Mouse (Mus musculus) kidney, embryonic 16.5 days (tissue): ENCODE data around the gene Tnks2. TPM values are rescaled to one million over a fixed set of nuclear protein-coding genes. Genes with fewer than 3 reads are reported as not detected.

Source experiments
- ATAC-seq: fragments of 200-750 bp; cut with Nextera tagmentation; 2 replicates; pipeline ENCODE4 v1.8.0; 2017; ENCODE audit warnings: moderate TSS enrichment; ENCODE audit not compliant: low FRiP score, low TSS enrichment
- H3K27ac ChIP-seq: fragments of 300-500 bp; sonication (generic); 2 replicates; pipeline ENCODE4 v1.5.1; 2014; ENCODE audit warnings: low read length
- H3K27me3 ChIP-seq: fragments of 300-500 bp; sonication (generic); 2 replicates; pipeline ENCODE4 v1.6.1; 2014; ENCODE audit warnings: low read length, control low read depth, mixed read lengths; ENCODE audit not compliant: insufficient read depth
- H3K36me3 ChIP-seq: fragments of 300-500 bp; sonication (generic); 2 replicates; pipeline ENCODE4 v1.6.1; 2014; ENCODE audit warnings: low read length, control low read depth, mixed read lengths; ENCODE audit not compliant: insufficient read depth
- H3K4me1 ChIP-seq: fragments of 300-500 bp; sonication (generic); 2 replicates; pipeline ENCODE4 v1.6.1; 2014; ENCODE audit warnings: low read length, control low read depth, mixed read lengths; ENCODE audit not compliant: insufficient read depth
- H3K4me2 ChIP-seq: fragments of 300-500 bp; sonication (generic); replicated peaks from 2 replicates; pipeline ENCODE4 v1.6.1; 2014; ENCODE audit warnings: low read depth, low read length
- H3K4me3 ChIP-seq: fragments of 300-500 bp; sonication (generic); 2 replicates; pipeline ENCODE4 v1.5.1; 2014; ENCODE audit warnings: mild to moderate bottlenecking, low read length
- H3K9ac ChIP-seq: fragments of 300-500 bp; sonication (generic); replicated peaks from 2 replicates; pipeline ENCODE4 v1.6.1; 2014; ENCODE audit warnings: low read length
- H3K9me3 ChIP-seq: fragments of 300-500 bp; sonication (generic); 2 replicates; pipeline ENCODE4 v1.6.1; 2016; ENCODE audit warnings: low read length, control low read depth
- WGBS: fragments of 180-500 bp; shearing (Covaris S2); extraction: QIAGEN DNeasy Blood & Tissue Kit; methylation state at CpG from one replicate; pipeline ENCODE4 v1.1.7; 2014; 5-methylcytosine and 5-hydroxymethylcytosine counted together
- polyA plus RNA-seq: library from polyadenylated mRNA; unstranded; fragments of >200 nt; fragmentation: Nextera tagmentation; extraction: Ambion mirVana; gene quantifications from 2 replicates; pipeline ENCODE4 v1.2.1, GENCODE M21; 2015

Gene Tnks2
- polyA plus RNA-seq, 1 experiment from 2014 or later = 41.9 TPM

GRCm38 (mm10) chr19:36909676-36910292 lies 75.8 kb downstream of the Tnks2 start:
- no peak for ATAC-seq

GRCm38 (mm10) chr19:36910424-36911045 lies 76.5 kb downstream of the Tnks2 start:
- Histone ChIP-seq H3K9me3 (no peaks in the 10 kb centered on the region), H3K27me3 (no peaks in the 10 kb centered on the region), H3K4me1 (no peaks in the 10 kb centered on the region), H3K4me2 (no peak overlapping the region), H3K9ac (no peak overlapping the region), H3K36me3 (no peaks in the 10 kb centered on the region), H3K4me3 (no peak overlapping the region), H3K27ac (no peak overlapping the region)
- no peak for ATAC-seq
- WGBS = 43% methylated on average over 12 of the region's 12 CpGs

More at GRCm38 (mm10) chr19:36909676-36910292, 75.8 kb downstream of the Tnks2 start:
- Histone ChIP-seq H3K4me2 (no peak overlapping the region), H3K36me3 (no peaks in the 10 kb centered on the region), H3K27me3 (no peaks in the 10 kb centered on the region), H3K9me3 (no peaks in the 10 kb centered on the region), H3K4me1 (no peaks in the 10 kb centered on the region), H3K4me3 (no peak overlapping the region), H3K27ac (no peak overlapping the region), H3K9ac (no peak overlapping the region)
- WGBS = 33% methylated on average over 9 of the region's 9 CpGs

- ATAC-seq = no peak
- H3K9ac ChIP-seq = no peak overlapping the region
- 63% methylated on average over 7 of the region's 7 CpGs for WGBS
- no peak overlapping the region for H3K4me2 ChIP-seq
- H3K4me1 ChIP-seq = peaks cover 4% of the 10 kb centered on the region; the same call in 1 of the 2 replicates
- H3K27me3 ChIP-seq = no peaks in the 10 kb centered on the region
- H3K36me3 ChIP-seq = no peaks in the 10 kb centered on the region
- H3K27ac ChIP-seq = no peak overlapping the region
- no peak overlapping the region for H3K4me3 ChIP-seq
- H3K9me3 ChIP-seq = no peaks in the 10 kb centered on the region
These were observed 79.0 kb downstream of the Tnks2 start for GRCm38 (mm10) chr19:36913064-36913463.

GRCm38 (mm10) chr19:36916206-36916605 lies 82.2 kb downstream of the Tnks2 start:
- no peaks in the 10 kb centered on the region for H3K9me3 ChIP-seq
- no peak overlapping the region for H3K27ac ChIP-seq
- ATAC-seq = no peak
- no peaks in the 10 kb centered on the region for H3K36me3 ChIP-seq
- H3K9ac ChIP-seq = no peak overlapping the region
- WGBS = 74% methylated on average over 4 of the region's 4 CpGs
- peaks cover 10% of the 10 kb centered on the region for H3K4me1 ChIP-seq
- H3K27me3 ChIP-seq = no peaks in the 10 kb centered on the region
- no peak overlapping the region for H3K4me2 ChIP-seq
- H3K4me3 ChIP-seq = no peak overlapping the region

- ATAC-seq = no peak
- Histone ChIP-seq H3K9me3 (no peaks in the 10 kb centered on the region), H3K27ac (no peak overlapping the region), H3K9ac (no peak overlapping the region), H3K4me1 (peaks cover 10% of the 10 kb centered on the region), H3K36me3 (no peaks in the 10 kb centered on the region), H3K4me2 (no peak overlapping the region), H3K27me3 (no peaks in the 10 kb centered on the region), H3K4me3 (no peak overlapping the region)
- 88% methylated on average over 1 of the region's 1 CpGs for WGBS
These were observed 82.9 kb downstream of the Tnks2 start for GRCm38 (mm10) chr19:36916876-36917389.

- peak overlapping the region; percentile 73 for H3K4me2 ChIP-seq
- peak; percentile 94 for ATAC-seq
- WGBS = under 1% methylated on average over 85 of the region's 85 CpGs
- H3K9me3 ChIP-seq = no peaks in the 10 kb centered on the region
- peak overlapping the region; percentile 92 for H3K27ac ChIP-seq
- H3K36me3 ChIP-seq = no peaks in the 10 kb centered on the region
- H3K9ac ChIP-seq = peak overlapping the region; percentile 82
- peak overlapping the region; percentile 92 for H3K4me3 ChIP-seq
- peaks cover 10% of the 10 kb centered on the region for H3K4me1 ChIP-seq
- no peaks in the 10 kb centered on the region for H3K27me3 ChIP-seq
These were observed 84.6 kb downstream of the Tnks2 start for GRCm38 (mm10) chr19:36918441-36919301.

- Histone ChIP-seq H3K27ac (peak within 1 kb of the TSS; percentile 92), H3K9me3 (no peaks in the 10 kb centered on the region), H3K9ac (peak within 1 kb of the TSS; percentile 82), H3K36me3 (no peaks in the 10 kb centered on the region), H3K4me2 (peak within 1 kb of the TSS; percentile 73), H3K27me3 (no peaks in the 10 kb centered on the region), H3K4me3 (peak within 1 kb of the TSS; percentile 92), H3K4me1 (peaks cover 10% of the 10 kb centered on the region)
- 11% methylated on average over 12 of the region's 12 CpGs for WGBS
- ATAC-seq = no peak
These were observed 85.4 kb downstream of the Tnks2 start, which contains the start of gene Fgfbp3 for GRCm38 (mm10) chr19:36919466-36919865. Gene Fgfbp3 (minus strand): TSS chr19:36919615.

GRCm38 (mm10) chr19:36922015-36922414 lies 88.0 kb downstream of the Tnks2 start:
- H3K27me3 ChIP-seq = no peaks in the 10 kb centered on the region
- H3K27ac ChIP-seq = no peak overlapping the region
- H3K36me3 ChIP-seq = no peaks in the 10 kb centered on the region
- H3K4me3 ChIP-seq = no peak overlapping the region
- no peak for ATAC-seq
- no peak overlapping the region for H3K4me2 ChIP-seq
- 36% methylated on average over 2 of the region's 2 CpGs for WGBS
- no peaks in the 10 kb centered on the region for H3K9me3 ChIP-seq
- no peak overlapping the region for H3K9ac ChIP-seq
- H3K4me1 ChIP-seq = peaks cover 17% of the 10 kb centered on the region

- Histone ChIP-seq H3K4me3 (no peak overlapping the region), H3K36me3 (no peaks in the 10 kb centered on the region), H3K27ac (no peak overlapping the region), H3K4me2 (no peak overlapping the region), H3K9ac (no peak overlapping the region), H3K4me1 (peaks cover 22% of the 10 kb centered on the region), H3K27me3 (no peaks in the 10 kb centered on the region), H3K9me3 (no peaks in the 10 kb centered on the region)
- 61% methylated on average over 3 of the region's 3 CpGs for WGBS
- ATAC-seq = no peak
These were observed 88.9 kb downstream of the Tnks2 start for GRCm38 (mm10) chr19:36922936-36923335.
